Mouse (Mus musculus): ENCODE results near the gene Atic.

Gene Atic

DNA sequence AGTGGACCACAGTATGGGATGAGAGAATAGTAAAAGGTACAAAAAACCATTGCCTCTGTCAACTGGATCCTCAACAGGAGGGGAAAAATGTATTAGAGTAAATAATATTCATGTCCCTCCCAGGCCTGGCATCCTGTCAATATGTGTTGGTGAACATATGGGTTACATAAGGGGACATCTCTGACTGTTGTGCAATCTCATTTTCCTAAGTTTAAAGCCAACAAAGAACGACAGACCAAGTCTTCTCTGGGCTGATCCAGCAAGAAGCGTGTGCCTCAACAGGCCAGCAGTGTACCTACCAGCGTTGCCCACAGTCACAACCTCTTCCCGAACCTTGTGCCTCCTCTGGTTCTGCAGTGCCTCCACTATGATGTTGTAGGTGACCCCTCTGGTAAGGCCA, 38.4 kb downstream of the Atic start:
- DNase-seq = peak; percentile 39

DNA sequence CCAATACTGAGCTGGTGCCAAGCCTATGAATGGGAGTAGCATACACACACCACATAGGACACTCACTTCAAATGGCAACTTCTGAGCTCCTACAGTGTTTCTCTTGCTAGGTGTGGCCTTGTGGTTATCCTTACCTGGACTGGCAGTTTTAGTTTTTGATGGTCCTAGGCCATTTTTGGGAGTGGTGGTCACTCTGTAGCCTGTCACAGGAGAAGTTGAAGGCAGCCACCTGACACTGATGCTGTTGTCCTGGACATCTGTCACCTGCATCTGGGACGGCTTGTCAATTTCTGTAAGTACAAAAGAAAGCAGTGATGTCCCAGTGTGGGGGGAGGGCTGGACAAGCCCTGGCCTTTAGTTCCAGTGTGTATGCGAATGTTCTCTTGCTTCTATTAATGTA, 48.8 kb downstream of the Atic start:
- peak; percentile 71 for DNase-seq

DNA sequence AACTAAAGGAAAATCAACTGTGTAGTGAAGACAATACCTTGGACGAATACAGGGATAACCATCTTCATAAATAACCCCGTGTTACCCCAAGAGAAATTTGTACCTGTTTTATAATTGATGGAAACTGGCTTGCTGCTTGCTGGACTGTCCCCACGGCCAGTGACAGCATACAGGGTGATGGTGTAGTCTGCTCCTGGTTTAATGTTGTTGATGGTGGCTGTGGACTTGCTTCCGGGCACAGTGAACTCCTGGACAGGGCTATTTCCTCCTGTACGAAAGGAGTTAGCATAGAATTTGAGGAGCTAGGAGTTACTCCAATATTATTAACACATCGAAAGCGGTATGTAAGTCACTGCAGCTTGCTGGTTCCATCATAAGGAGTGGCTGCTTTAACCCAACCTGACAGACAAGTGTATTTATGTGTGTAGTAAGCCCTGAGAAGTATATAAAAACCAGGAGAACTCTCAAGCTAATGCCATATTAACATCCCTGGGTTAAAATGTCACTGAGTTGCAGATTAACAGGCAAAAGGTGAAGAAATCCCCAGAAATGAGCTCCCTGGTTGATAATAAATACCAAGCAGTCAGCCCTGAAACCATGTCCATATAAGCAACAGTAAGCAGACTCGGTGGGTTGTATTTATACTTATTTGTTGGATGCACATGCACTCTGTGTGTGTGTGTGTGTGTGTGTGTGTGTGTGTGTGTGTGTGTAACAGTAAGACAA, 49.8 kb downstream of the Atic start:
- DNase-seq = peak; percentile 36

DNA sequence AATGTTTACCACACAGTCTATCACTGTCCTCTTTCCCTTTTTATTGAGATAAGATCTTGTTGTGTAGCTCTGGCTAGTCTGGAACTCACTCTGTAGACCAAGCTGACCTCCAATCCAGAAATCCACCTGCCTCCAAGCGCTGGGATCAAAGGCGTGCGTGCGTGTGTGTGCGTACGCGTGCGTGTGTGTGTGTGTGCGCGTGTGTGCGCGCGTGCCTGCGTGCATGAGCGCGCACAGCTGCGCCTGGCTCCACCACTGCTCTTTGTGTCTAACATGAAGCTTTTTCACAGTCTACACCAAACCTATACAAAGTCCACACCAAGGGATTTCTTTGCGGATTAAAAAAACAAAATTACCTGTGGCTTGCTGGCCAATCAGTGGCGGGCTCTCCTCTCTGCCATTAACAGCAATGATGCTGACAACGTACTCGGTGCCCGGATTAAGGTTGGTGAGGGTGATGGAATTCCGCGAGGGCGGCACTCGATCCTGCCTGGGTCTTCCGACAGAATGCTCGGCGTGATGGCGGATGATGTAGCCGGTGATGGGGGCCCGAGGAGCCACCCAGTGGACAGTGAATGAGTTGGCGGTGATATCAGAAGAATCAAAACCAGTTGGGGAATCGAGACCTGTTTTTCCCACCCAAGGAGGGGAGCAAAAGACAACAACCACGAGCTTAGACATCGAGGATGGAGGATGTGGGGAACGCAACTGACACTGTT, 52.3 kb downstream of the Atic start:
- DNase-seq = peak; percentile 87

DNA sequence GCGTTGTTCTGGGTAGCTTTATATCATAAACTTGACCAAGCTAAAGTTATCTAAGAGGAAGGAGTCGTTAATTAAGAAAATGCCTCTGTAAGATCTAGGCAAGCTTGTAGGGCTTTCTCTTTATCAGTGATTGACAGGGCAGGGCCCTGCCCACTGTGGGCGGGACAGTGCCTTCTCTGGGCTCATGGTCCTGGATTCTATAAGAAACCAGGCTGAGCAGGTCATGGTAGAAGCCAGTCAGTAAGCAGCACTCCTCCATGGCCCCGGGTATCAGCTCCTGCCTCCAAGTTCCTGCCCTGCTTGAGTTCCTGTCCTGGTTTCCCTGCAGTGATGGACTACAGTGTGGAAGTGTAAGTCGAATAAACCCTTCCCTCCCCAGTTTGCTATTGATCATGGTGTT, 53.0 kb downstream of the Atic start:
- DNase-seq = peak; percentile 42

DNA sequence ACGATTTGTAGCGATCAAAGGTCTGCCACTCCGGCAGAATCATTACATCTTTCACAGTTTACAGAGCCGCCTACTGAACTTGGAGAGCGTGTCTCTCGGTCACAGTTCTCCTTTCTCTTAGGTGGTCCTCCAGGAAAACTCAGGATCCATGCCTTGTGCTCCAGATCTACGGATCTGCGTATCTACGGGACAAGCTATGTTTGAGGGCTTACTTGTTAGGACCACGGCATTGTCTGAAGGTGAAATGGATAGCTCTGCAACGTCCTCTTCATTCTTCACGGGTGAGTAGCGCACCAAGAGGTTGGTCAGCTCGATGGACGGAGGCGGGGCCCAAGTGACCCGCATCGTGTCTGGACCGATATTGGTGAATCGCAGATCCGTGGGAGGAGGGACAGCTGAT, 55.3 kb downstream of the Atic start:
- peak; percentile 73 for DNase-seq

DNA sequence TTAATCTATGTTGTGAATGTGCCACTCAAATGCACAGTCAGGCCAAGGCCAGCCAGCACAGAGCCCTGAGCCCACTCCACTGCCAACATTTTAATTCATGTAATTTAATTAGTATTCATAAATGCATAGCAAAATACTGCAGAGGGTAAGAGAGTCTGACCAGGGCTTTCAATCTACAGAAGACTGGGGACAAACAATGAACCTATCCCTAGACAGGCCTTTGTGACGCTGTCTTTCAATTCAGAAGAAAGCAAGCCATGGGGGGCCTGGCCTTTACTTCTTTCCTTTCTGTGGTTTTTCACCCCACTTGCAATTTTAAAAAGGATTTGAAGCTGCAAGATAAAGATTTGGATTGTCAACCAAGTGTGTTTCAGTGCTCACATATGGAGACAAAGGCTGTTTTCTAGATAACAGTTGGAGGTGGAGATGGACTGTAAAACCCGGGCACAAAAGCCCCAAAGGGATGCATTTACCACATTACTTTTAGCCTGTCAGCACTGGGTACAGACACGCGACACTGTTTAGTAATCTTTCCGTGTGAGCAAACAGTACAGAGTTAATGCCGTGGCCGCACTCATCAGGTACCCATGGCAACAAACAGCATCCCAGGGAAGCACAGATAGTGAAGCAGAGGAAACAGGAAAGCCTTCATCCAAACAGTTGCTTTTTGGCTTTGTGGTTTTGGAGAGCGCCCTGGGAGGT, 57.7 kb downstream of the Atic start:
- no peak for DNase-seq

DNA sequence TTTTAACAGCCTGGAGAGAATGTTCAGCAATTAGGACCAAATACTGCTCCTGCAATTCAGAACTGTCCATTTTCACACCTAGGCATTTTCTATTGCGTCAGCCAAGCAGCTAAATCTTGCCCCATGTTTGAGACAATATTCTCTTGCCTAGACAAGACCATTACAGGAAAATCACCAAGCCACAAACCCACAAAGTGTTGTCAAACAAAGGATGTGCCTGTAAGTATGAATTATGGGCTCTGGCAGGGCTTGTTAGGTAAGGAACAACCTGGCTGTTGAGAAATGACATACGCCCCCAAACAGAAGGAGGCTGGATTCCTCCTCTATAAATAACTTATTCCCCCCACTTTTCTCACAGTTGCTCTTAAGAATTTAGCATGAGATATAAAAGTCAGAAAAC, 64.6 kb downstream of the Atic start:
- no peak for DNase-seq

DNA sequence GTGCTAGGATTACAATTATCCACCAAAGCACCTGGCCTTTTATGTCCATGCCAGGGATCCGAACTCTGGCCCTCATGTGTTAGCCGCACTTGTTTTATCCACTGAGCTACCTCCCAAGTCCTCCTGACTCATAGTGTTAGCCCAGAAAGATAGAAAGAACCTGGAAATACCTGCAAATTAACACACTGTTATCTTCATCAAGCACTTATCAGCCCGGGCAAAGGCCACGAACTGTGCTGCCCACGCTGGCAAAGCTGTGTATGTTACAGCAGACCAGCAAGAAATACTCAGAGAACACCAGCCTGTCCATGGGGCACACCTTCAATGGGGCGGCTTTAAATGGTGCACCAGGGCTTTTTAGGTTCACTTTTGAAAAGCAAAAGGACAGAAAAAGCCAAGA, 66.7 kb downstream of the Atic start:
- no peak for DNase-seq

All from heart, adult 11 months (tissue).